In genomic region chr10:79945507-79946234, GRCm38 (mm10) we compare ENCODE assay signal across 8 mouse cellular contexts. TPM values are rescaled to one million over a fixed set of nuclear protein-coding genes. Genes with fewer than 3 reads are reported as not detected.
DNase-seq lines count a peak whose midpoint lies in the region; ATAC-seq and TF ChIP-seq lines count a peak whose summit lies in the region.

No protein-coding gene starts in this region.

- H3K4me1 ChIP-seq in embryonic facial prominence, embryonic 12.5 days: peaks cover 32% of the 10 kb centered on the region
- H3K4me1 ChIP-seq in kidney, embryonic 14.5 days (ENCODE audit: control insufficient read depth, insufficient read depth, low read length): peaks cover 44% of the 10 kb centered on the region

- 19% methylated on average over 16 of the region's 16 CpGs for WGBS in embryonic facial prominence, embryonic 12.5 days
- 30% methylated on average over 16 of the region's 16 CpGs for WGBS in kidney, embryonic 14.5 days

- peak overlapping the region; percentile 73 for H3K27ac ChIP-seq in embryonic facial prominence, embryonic 12.5 days
- H3K27ac ChIP-seq in kidney, embryonic 14.5 days (ENCODE audit: low read depth, low read length): peak overlapping the region; percentile 78
- no peak overlapping the region for H3K27ac ChIP-seq in left cerebral cortex, adult 2 months

- H3K4me2 ChIP-seq in embryonic facial prominence, embryonic 12.5 days (replicated peaks): peak overlapping the region; percentile 10; the same call in 1 of the 2 replicates
- H3K4me2 ChIP-seq in kidney, embryonic 14.5 days (replicated peaks; ENCODE audit: low read depth, low read length): peak overlapping the region; percentile 27; the same call in 1 of the 2 replicates

- peak; percentile 73 for DNase-seq in MN1 (ENCODE audit: low spot score)
- peak; percentile 55 for DNase-seq in lung, postnatal 36 days
- DNase-seq in thymus, postnatal 14 days: no peak
- no peak for DNase-seq in c-Kit-positive CD71-positive TER-119-positive erythroid progenitor cells, embryonic 14.5 days (ENCODE audit: low spot score)
- no peak for DNase-seq in left cerebral cortex, adult 2 months (ENCODE audit: extremely low spot score in 1 of 2, low spot score in 2 of 2)
- no peak for DNase-seq in thymus, postnatal 25 days

- H3K4me3 ChIP-seq in embryonic facial prominence, embryonic 12.5 days: no peak overlapping the region
- no peak overlapping the region for H3K4me3 ChIP-seq in kidney, embryonic 14.5 days (ENCODE audit: low read length)
- no peak overlapping the region for H3K4me3 ChIP-seq in left cerebral cortex, adult 2 months

- H3K9ac ChIP-seq in embryonic facial prominence, embryonic 12.5 days: 0 out of 2 replicates have a peak overlapping the region, but pooled peaks have one; percentile 25
- H3K9ac ChIP-seq in kidney, embryonic 14.5 days (ENCODE audit: low read depth, low read length): 0 out of 2 replicates have a peak overlapping the region, but pooled peaks have one; percentile 37

- no peak for ATAC-seq in embryonic facial prominence, embryonic 12.5 days (ENCODE audit: insufficient number of reproducible peaks, insufficient read depth, low FRiP score, low TSS enrichment)
- ATAC-seq in kidney, embryonic 14.5 days (ENCODE audit: low FRiP score, low TSS enrichment): peak; percentile 81

- intact Hi-C loops in left cerebral cortex, adult 2 months (cut with DNase I): no loop called here

- TF ChIP-seq CTCF in left cerebral cortex, adult 2 months (IDR thresholded peaks at IDR 0.05): no peak

- peaks cover 33% of the 10 kb centered on the region for H3K36me3 ChIP-seq in embryonic facial prominence, embryonic 12.5 days
- H3K36me3 ChIP-seq in kidney, embryonic 14.5 days (ENCODE audit: control insufficient read depth, insufficient read depth, low read length): peaks cover 36% of the 10 kb centered on the region

- H3K9me3 ChIP-seq in embryonic facial prominence, embryonic 12.5 days: no peaks in the 10 kb centered on the region
- H3K9me3 ChIP-seq in kidney, embryonic 14.5 days (ENCODE audit: control insufficient read depth, low read length): no peaks in the 10 kb centered on the region

- H3K27me3 ChIP-seq in embryonic facial prominence, embryonic 12.5 days: no peaks in the 10 kb centered on the region
- H3K27me3 ChIP-seq in kidney, embryonic 14.5 days (ENCODE audit: control insufficient read depth, insufficient read depth, low read length): no peaks in the 10 kb centered on the region

RNA-seq across cellular contexts. Expression of gene Wdr18, which starts 14.3 kb away (rescaled TPM):
- polyA plus RNA-seq in embryonic facial prominence, embryonic 12.5 days (2016; fragmentation: Nextera tagmentation; extraction: Ambion mirVana): 118 and 120 TPM in 2 replicates
- polyA plus RNA-seq in kidney, embryonic 14.5 days (2014; fragmentation: Nextera tagmentation; extraction: Ambion mirVana): 132 and 147 TPM in 2 replicates
- 10 to 100 TPM; 45.4 to 49.4 TPM for total RNA-seq in left cerebral cortex, adult 2 months (2021)

RNA-seq across cellular contexts. Expression of gene Arid3a, which starts 18.8 kb away (rescaled TPM):
- polyA plus RNA-seq in embryonic facial prominence, embryonic 12.5 days (2016; fragmentation: Nextera tagmentation; extraction: Ambion mirVana): 4.9 and 6.6 TPM in 2 replicates
- polyA plus RNA-seq in kidney, embryonic 14.5 days (2014; fragmentation: Nextera tagmentation; extraction: Ambion mirVana): 12.0 and 12.3 TPM in 2 replicates
- 1 to 10 TPM; 5.7 to 10.0 TPM for total RNA-seq in left cerebral cortex, adult 2 months (2021)

RNA-seq across cellular contexts. Expression of gene R3hdm4, which starts 24.7 kb away (rescaled TPM):
- 159 and 166 TPM in 2 replicates for polyA plus RNA-seq in embryonic facial prominence, embryonic 12.5 days (2016; fragmentation: Nextera tagmentation; extraction: Ambion mirVana)
- polyA plus RNA-seq in kidney, embryonic 14.5 days (2014; fragmentation: Nextera tagmentation; extraction: Ambion mirVana): 102 and 137 TPM in 2 replicates
- total RNA-seq in left cerebral cortex, adult 2 months (2021): 100 to 1,000 TPM; 318 to 346 TPM

RNA-seq across cellular contexts. Expression of gene Grin3b, which starts 24.8 kb away (rescaled TPM):
- polyA plus RNA-seq in embryonic facial prominence, embryonic 12.5 days (2016; fragmentation: Nextera tagmentation; extraction: Ambion mirVana): 0.50 and 0.92 TPM in 2 replicates
- polyA plus RNA-seq in kidney, embryonic 14.5 days (2014; fragmentation: Nextera tagmentation; extraction: Ambion mirVana): 0.19 and 0.29 TPM in 2 replicates
- under 1 TPM; 0.14 to 0.20 TPM for total RNA-seq in left cerebral cortex, adult 2 months (2021)

RNA-seq across cellular contexts. Expression of gene Kiss1r, which starts 28.9 kb away (rescaled TPM):
- 0.85 and 1.4 TPM in 2 replicates for polyA plus RNA-seq in embryonic facial prominence, embryonic 12.5 days (2016; fragmentation: Nextera tagmentation; extraction: Ambion mirVana)
- 0.47 and 0.61 TPM in 2 replicates for polyA plus RNA-seq in kidney, embryonic 14.5 days (2014; fragmentation: Nextera tagmentation; extraction: Ambion mirVana)
- total RNA-seq in left cerebral cortex, adult 2 months (2021): 1 to 10 TPM; 6.6 to 9.1 TPM

Comparison
In these comparisons a context has a peak if more than half of its experiments do, and no peak if none do; other contexts are left out.
1. DNase-seq: peak in MN1 (single experiment) and lung, postnatal 36 days (single experiment); none in thymus, postnatal 14 days (single experiment), c-Kit-positive CD71-positive TER-119-positive erythroid progenitor cells, embryonic 14.5 days (single experiment), left cerebral cortex, adult 2 months (0 of 2) and thymus, postnatal 25 days (single experiment).